Mouse (Mus musculus) left cerebral cortex, adult 2 months (tissue): Measurements from ENCODE around the gene Bace1. TPM values are rescaled to one million over a fixed set of nuclear protein-coding genes. Genes with fewer than 3 reads are reported as not detected.

ENCODE experiments used
- DNase-seq, 2 experiments: peaks; one replicate each; pipeline ENCODE4 v3.0.0; 2021 to 2022; ENCODE audit warnings: low spot score in 2 of 2, mixed read lengths in 1 of 2; ENCODE audit errors: extremely low spot score in 1 of 2
- H3K27ac ChIP-seq: fragments of 200-600 bp; 2 replicates; pipeline ENCODE4 v1.8.1; 2022
- H3K4me3 ChIP-seq: fragments of 200-600 bp; 2 replicates; pipeline ENCODE4 v1.8.1; 2022
- CTCF ChIP-seq: fragments of 200-600 bp; IDR thresholded peaks from 2 replicates; pipeline ENCODE4 v1.8.1; 2022; ENCODE audit warnings: antibody characterized with exemption, mild to moderate bottlenecking, moderate library complexity
- intact Hi-C: fragments of 180-260 bp; cut with DNase I; formaldehyde crosslinking; loops from one replicate; pipeline ENCODE4 v1.15.1; 2025
- total RNA-seq, 2 experiments: library from RNA; stranded (reverse); gene quantifications; 2 replicates each; pipeline ENCODE4 v1.2.3; 2021

The Bace1 gene
- total RNA-seq, 2 experiments from 2014 or later: 77.3 to 79.5 TPM

DNA sequence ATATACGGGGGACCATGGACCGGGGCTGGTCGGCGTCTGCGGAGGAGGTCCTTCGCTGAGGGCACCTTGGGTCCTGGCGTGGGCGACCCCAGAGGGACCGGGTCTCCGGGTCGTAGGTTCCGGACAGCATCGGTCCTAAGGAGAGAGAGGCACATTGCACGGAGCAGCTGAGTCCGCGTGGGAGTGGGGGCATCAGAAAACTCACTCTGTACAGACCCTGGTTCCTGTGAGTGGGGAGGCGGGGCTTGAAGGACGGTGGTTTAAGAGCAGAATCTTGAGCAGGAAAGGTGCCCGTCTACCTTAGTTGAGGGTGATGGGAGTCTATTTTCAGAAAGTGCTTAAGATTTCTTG lies 68.7 kb downstream of the Bace1 start:
- peak overlapping the region; percentile 89 for H3K4me3 ChIP-seq
- peak overlapping the region; percentile 99 for H3K27ac ChIP-seq
- no peak for DNase-seq
- no peak for TF ChIP-seq CTCF
- intact Hi-C loops: loop anchor here (2.0 kb wide), 1 partner anchor 48 kb away; the partner anchor contains the start of gene Sidt2

DNA sequence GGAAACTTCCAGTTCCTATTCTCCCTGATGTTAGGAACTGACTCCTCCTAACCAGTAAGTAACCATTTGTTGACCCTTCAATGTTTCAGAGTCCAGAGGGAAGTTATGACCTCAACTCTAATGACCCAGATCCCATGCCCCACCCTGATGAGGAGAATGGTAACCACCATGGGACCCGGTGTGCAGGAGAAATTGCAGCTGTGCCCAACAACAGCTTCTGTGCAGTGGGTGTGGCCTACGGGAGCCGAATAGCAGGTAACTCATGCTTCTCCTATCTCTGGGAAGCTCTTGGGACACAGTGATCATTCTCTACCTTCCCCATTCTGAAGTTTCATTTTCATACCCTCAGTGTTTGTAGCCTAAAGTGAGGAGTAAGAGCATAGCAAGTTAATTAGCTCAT lies 72.6 kb downstream of the Bace1 start:
- intact Hi-C loops: loop anchor here (2.0 kb wide), 1 partner anchor 26 kb away; the partner anchor contains the start of gene Tagln
- no peak for TF ChIP-seq CTCF
- no peak for DNase-seq
- no peak overlapping the region for H3K4me3 ChIP-seq
- H3K27ac ChIP-seq: no peak overlapping the region

DNA sequence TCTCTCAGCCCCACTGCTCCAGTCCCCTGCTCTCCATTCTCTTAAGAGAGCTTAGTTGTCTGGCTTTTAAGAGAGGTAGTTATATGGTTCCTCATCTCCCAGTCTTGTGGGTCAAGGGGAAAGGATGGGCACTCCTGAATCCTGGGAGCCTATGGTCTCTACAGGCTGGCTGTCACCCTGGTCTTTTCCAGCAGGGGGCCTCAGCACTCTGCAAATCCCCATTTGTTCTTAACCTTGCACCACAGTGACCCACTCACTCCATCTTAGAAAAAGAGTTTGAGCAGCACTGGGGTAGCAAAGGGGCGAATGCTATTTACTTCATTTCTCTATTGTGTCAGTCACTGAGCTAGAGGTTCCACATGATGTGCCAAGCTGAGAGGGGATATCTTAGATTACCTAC lies 73.3 kb downstream of the Bace1 start:
- intact Hi-C loops: loop anchor here (2.0 kb wide), 1 partner anchor 25 kb away; the partner anchor contains the start of gene Tagln
- peak in 1 of 2 experiments; percentile 28 for DNase-seq
- Histone ChIP-seq H3K4me3 (no peak overlapping the region), H3K27ac (no peak overlapping the region)
- TF ChIP-seq CTCF: peak; percentile 72

Other genes starting within 250 kb of the Bace1 start
- 10 to 100 TPM; 13.7 to 16.5 TPM for gene Cep164, start 9.9 kb upstream of the Bace1 start, total RNA-seq
- gene Pcsk7, start 67.9 kb downstream of the Bace1 start, total RNA-seq: 10 to 100 TPM; 26.2 to 30.7 TPM
- gene Rnf214, start 68.3 kb downstream of the Bace1 start, total RNA-seq: 10 to 100 TPM; 83.1 to 84.3 TPM
- 10 to 100 TPM in 1 of 2 experiments, 1 to 10 TPM in 1; 9.6 to 11.8 TPM for gene Tagln, start 97.5 kb downstream of the Bace1 start, total RNA-seq
- gene Sidt2, start 116.7 kb downstream of the Bace1 start, total RNA-seq: 10 to 100 TPM; 86.7 to 86.9 TPM
- gene Pafah1b2, start 174.1 kb downstream of the Bace1 start, total RNA-seq: 100 to 1,000 TPM; 193 to 215 TPM
- gene Sik3, start 174.2 kb downstream of the Bace1 start, total RNA-seq: 100 to 1,000 TPM; 122 to 127 TPM